Mouse (Mus musculus) ES-CJ7 (cell line): ENCODE measurements around the gene Ubc.

ENCODE experiments used
- DNase-seq: peaks from one replicate; pipeline ENCODE4 v3.0.0; 2011; ENCODE audit warnings: low read depth, low spot score

Gene Ubc

GRCm38 (mm10) chr5:125383637-125384420, 6.2 kb downstream of the Ubc start:
- DNase-seq: no peak

- DNase-seq: peak; percentile 56
Observed at GRCm38 (mm10) chr5:125382673-125383558, 7.1 kb downstream of the Ubc start.

GRCm38 (mm10) chr5:125381954-125382672, 7.9 kb downstream of the Ubc start:
- no peak for DNase-seq

GRCm38 (mm10) chr5:125378919-125379318, 11.1 kb downstream of the Ubc start:
- DNase-seq: no peak

- DNase-seq: no peak
Observed at GRCm38 (mm10) chr5:125377214-125377613, 12.8 kb downstream of the Ubc start.

- DNase-seq: no peak
Observed at GRCm38 (mm10) chr5:125375871-125376270, 14.1 kb downstream of the Ubc start.

GRCm38 (mm10) chr5:125372027-125372426, 18.0 kb downstream of the Ubc start:
- DNase-seq: no peak

GRCm38 (mm10) chr5:125370950-125371693, 18.9 kb downstream of the Ubc start:
- DNase-seq: peak; percentile 65

- peak; percentile 72 for DNase-seq
Observed at GRCm38 (mm10) chr5:125368568-125368967, 21.4 kb downstream of the Ubc start.

GRCm38 (mm10) chr5:125368156-125368555, 21.8 kb downstream of the Ubc start:
- DNase-seq: no peak

GRCm38 (mm10) chr5:125364851-125365429, 25.1 kb downstream of the Ubc start:
- no peak for DNase-seq

- no peak for DNase-seq
Observed at GRCm38 (mm10) chr5:125363894-125364293, 26.1 kb downstream of the Ubc start.

- DNase-seq: no peak
Observed at GRCm38 (mm10) chr5:125360981-125361510, 29.0 kb downstream of the Ubc start.

GRCm38 (mm10) chr5:125360566-125360965, 29.4 kb downstream of the Ubc start:
- no peak for DNase-seq

- DNase-seq: no peak
Observed at GRCm38 (mm10) chr5:125358270-125358608, 31.8 kb downstream of the Ubc start.

- DNase-seq: no peak
Observed at GRCm38 (mm10) chr5:125357543-125358269, 32.3 kb downstream of the Ubc start.

- DNase-seq: no peak
Observed at GRCm38 (mm10) chr5:125355650-125356049, 34.4 kb downstream of the Ubc start.

GRCm38 (mm10) chr5:125354885-125355492, 35.0 kb downstream of the Ubc start:
- no peak for DNase-seq

- no peak for DNase-seq
Observed at GRCm38 (mm10) chr5:125352781-125353294, 37.2 kb downstream of the Ubc start.
